Mouse (Mus musculus) c-Kit-negative CD71-positive TER-119-positive erythroid progenitor cells, embryonic 14.5 days (primary cell): Measurements from ENCODE around the gene Ddx46.
"Not testable (repeated sequence)": the region's sequence is repeated elsewhere in the genome, so short reads cannot be mapped to it uniquely, and the experiment has no call there.

Experiments
- DNase-seq: peaks from one replicate; pipeline ENCODE4 v3.0.0-alpha.2; 2013; ENCODE audit warnings: low read depth, low spot score

The Ddx46 gene

GRCm38 (mm10) chr13:55634639-55635127 is at the start of gene Ddx46:
Gene Ddx46 (plus strand): TSS chr13:55635027.
- peak; percentile 75 for DNase-seq

DNA sequence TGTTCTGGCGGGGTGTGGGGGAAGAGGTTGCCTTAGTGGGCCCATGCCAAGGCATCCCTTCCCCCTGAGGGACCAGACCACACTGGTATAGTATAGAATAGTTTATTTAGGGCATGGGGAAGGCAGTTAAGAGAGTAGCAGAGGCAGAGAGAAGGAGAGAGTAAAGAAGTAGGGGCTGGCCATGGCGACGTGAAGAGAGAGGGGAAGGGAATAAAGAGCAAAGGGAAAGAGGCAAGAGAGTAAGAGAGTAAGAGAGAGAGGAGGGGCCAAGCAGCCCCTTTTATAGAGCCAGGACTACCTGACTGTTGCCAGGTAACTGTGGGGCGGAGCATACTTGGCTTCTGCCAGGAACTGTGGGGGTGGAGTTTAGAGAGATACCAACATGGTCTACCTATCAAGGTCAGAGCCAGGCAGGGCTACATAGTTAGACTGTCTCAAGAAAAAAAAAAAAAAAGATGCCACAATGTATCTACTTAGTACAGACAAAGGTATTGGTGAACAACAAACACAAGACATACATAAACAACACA is 42.8 kb upstream of the Ddx46 start:
- no peak for DNase-seq

DNA sequence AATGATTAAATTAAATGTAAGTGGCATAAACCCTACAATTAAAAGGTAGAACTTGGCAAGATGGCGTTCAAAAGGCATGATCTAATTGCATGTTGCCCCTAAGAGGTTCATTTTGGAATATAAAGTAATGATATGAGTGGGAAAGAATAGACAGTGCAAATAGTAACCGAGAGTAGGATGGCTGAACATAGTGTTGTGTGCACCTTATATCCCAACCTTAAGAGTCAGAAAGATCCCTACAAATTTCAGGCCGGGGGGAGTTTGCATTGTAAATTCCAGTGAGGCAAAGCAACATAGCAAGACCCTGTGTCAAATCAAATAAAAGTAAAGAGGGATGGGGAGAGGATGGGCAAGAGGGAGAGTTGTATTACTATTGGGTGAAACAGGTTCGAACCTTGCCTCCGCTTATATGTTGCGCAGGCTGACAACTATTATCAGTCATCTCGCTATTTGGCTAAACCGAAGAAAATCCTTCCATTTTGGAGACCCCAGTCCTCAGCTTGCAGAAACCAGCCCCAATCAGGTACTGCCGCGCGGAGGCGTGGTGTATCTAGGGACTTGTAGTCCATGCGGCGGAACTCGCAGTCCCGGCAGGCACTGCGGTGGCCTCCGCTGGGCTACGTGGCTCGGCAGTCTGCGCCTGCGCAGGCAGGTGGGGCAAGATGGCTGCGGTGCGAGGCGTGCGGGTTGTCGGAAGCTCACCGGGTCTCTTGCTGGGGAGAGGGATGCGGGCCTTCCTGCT is 42.1 kb upstream of the Ddx46 start:
- peak; percentile 83 for DNase-seq

DNA sequence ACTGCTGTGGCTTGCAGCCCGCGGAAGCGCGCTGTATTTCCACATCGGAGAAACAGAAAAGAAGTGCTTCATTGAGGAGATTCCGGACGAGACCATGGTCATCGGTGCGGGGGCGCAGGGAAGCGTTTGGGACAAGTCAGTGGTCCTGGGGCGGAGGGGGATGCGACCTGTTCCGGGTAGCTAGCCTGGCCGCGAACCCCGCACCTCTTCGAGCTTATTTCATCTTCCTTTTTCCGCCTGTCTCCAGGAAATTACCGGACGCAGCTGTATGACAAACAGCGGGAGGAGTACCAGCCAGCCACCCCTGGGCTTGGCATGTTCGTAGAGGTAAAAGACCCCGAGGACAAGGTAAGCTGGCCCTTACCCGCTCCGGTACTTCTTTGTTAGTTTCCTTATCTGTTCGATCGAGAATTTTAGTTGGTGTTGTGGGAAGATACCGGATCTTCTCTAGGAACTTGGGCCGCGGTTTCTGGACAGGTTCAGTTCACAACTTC is 41.5 kb upstream of the Ddx46 start:
- no peak for DNase-seq

DNA sequence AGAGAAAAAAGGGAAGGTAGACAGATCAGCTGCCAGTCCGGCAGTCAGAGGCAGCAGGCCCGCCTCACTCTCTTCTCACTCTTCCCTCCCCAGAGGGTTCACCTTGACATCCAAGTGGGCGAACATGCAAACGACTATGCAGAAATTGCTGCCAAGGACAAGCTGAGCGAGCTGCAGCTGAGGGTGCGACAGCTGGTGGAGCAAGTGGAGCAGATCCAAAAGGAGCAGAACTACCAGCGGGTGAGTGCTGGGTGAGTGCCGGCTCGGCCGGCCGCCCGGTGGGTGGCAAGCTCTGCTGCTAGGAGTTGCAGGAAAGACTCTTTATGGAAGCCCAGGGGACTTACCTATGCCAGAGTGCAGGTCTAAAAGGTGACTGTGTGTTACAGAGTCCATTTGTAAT is 39.5 kb upstream of the Ddx46 start:
- no peak for DNase-seq

- no peak for DNase-seq
Observed at GRCm38 (mm10) chr13:55596802-55597201, 38.0 kb upstream of the Ddx46 start.

DNA sequence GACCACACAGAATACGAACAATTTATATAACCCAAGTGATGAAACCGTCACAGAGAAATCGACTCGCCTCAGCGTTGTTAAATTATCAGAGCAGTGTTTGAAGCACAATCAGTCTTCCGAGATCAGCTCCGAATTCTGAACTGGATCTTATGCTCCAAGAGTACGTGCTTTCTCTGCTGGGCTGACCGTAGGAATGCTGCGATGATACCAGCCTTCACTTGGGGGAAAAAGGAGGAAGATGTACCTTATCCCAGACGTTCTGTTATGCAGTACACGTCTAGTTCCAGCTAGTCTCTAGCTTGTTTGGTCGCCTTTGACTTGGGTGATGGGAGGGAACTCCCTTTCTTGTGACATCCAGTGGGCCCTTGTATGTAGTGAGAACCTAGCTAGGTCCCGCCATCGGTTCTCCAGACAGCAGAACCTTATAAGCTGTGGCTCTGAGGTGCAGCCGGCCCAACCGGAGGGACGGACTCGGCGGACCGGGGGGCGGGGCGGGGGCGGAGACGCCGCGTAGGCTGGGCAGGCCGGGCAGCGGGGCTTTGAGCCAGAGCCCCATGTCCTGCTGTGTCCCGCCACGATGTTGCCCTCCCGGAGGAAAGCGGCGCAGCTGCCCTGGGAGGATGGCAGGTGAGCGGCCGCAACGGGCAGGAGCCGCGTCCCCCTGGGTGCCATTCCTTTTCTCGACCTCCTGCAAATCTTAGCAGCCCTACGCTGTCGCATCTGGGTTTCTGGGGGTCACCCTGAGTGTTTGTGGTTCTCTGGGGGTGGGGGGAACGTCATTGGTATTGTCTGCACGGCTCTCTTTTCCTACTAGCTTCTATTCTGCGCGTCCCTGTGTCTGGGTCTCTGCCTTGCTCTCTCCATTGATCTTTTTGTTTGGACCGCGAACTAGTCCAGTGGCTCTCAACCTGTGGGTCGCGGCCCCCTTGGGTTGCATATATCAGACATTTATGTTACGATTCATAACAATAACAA is 35.0 kb upstream of the Ddx46 start, which contains the start of gene B4galt7:
TSS of gene B4galt7 (plus strand) at position 331 of the 975 bp plus-strand sequence.
- DNase-seq = peak; percentile 56

DNA sequence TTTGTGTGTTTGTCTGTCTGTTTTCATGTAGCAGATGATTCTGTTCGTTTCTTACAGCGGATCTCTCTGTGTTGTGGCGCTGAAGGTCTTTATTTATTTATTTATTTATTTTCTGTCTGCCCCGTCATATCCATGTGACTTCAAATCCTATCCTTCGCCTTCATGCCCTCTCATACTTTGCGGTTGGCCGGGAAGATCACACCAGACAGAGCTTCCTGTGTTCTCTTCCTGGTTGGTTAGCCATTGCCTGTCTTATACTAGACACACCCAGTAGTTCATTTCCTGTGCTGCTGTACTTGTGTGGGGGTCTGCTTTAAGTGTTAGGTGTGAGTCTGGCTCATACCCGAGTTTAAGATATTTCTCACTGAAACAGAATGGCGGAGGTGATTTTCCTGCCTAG is 34.2 kb upstream of the Ddx46 start:
- no peak for DNase-seq

DNA sequence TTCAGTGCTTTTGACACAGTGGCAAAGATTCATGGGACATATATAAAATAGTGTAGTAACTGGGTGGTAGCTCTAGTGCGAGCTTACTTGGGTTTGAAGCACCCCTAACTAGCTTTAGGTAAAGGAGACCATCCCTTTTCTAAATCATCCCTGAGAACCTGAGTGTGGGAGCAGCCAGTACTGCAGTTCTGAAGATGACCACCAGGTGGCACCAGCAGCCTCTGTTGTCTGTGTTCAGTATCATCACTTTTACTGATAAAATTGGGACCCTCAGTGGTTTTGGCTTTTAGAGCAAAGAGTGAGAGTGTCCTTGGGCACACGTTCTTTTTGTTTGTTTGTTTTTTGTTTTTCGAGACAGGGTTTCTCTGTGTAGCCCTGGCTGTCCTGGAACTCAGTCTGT is 33.2 kb upstream of the Ddx46 start:
- DNase-seq = peak; percentile 67

GRCm38 (mm10) chr13:55604606-55605005 is 30.2 kb upstream of the Ddx46 start:
- no peak for DNase-seq

GRCm38 (mm10) chr13:55606899-55607623 is 27.8 kb upstream of the Ddx46 start:
- DNase-seq = no peak

DNA sequence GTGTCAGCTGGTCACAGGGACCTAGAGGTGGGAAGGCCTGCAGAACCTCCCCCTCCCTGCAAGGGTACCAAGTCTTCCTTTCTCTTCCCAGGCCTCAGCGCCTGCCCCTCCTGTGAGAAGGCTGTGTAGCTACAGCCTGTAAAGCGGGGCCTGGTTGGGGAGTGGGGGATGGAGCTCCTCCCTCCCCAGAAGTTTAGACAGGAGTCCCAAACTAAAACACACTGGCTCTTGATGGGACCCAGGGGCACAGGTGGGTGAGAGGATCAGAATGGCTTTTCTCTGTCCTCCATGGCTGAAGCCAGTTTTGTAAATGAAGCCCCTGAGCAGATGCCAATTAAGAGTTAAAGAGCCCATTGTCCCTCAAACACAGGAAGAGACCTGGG is 27.2 kb upstream of the Ddx46 start:
- no peak for DNase-seq

DNA sequence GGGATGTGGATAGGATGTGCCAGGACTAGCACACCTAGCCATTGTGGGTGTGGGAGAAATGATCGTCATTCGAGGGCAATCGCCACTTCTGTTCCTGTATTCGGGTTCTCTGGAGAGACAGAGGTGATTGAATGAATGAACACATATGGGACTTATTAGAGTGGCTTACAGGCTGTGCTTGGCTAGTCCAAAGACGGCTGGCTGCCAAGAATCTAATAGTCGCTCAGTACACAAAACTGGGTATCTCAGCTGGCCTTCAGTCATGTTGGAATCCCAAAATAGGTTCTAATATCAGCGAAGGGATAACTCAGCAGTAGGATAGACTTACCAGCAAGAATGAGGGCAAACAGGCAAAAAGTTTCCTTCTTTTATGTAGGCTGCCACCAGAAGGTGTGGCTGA is 22.8 kb upstream of the Ddx46 start:
- DNase-seq = no peak

DNA sequence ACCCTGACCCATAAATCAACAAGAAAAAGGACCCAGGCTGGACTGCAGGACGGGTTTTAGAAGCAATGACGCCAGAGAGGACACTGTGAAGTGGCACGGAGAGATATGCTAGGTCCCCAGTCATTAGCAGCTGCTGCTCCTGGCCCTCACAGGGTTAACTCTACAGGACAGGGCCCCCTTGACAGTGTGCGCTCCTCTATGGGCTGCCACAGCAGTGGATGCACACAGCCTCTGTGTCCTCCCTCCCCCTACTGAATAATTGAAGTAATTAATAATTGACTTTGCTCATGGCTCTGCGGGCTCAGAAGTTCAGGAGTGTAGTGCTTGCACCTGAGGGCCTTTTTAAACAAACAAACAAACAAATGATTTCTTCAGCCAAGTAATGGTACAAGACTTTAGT is 21.4 kb upstream of the Ddx46 start:
- no peak for DNase-seq

GRCm38 (mm10) chr13:55619328-55619727 is 15.5 kb upstream of the Ddx46 start:
- DNase-seq = no peak

- DNase-seq = no peak
Observed at GRCm38 (mm10) chr13:55620275-55620674, 14.6 kb upstream of the Ddx46 start.

- DNase-seq = not testable (repeated sequence)
Observed at GRCm38 (mm10) chr13:55622156-55622648, 12.6 kb upstream of the Ddx46 start.

DNA sequence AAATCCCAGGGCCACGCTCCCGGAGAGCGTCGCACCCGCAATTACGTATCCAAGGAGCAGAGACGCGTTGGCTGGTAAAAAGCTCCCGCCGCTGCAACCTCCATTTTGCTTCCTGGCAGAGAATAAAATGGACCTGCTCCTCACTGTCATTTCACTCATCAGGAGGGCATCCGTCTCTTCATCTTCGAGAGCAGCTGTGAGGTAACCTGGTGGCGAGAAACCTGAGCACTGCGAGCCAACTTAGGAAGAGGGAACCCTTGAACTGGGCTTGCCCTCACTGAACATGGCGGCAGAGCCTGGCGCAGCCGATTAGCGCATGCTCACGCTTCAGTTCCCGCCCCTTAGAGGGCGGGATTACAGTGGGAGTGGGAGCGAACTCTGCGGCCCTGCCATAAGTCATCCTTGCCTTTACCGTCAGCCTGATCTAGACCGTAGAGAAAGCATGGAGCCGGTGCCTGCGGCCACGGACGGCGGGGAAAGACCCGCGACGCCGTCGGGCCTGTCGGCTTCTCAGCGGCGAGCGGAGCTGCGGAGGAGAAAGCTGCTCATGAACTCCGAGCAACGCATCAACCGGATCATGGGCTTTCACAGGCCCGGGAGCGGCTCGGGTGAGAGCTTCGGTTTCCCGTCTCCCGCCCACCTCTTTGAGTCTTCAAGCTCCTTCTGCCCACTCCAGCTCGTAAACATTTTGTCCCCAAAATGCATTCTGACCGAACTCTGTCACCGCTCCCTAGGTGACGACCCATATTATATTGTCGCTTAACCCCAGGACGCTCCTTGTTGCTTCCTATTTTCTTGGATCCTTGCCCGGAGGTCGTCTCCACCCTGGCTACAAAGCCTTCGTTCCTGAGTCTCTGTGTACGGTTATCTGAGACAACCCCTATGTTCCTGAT is 11.9 kb upstream of the Ddx46 start, which contains the start of gene Caml:
TSS of gene Caml (plus strand) at position 357 of the 893 bp plus-strand sequence.
- peak; percentile 89 for DNase-seq

DNA sequence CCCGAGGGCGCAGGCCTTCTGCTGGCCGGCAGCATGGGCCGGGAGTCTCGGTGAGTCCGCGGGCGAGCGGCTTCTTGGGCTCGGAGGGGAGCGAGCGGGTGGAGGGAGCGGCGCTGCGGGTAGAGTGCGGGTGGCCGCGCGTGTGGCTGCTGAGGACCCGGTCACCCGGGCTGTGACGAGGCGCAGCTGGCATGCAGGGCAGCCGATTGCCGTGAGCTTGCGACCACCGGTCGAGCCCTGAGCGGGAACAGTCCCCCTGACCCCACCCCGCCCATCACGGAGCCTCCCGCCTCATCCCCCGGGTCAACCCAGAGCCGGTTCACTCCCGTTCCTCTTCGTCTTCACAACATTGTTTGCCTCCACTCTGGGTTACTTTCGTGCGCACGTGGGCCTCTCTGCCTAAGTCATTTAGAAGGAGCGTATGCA is 332 bp downstream of the Ddx46 start:
- no peak for DNase-seq
